Mouse (Mus musculus) liver, postnatal 0 days (tissue): Measurements from ENCODE around the gene Kifc3.

Source experiments
- CTCF ChIP-seq: sonication (generic); IDR thresholded peaks from 2 replicates; pipeline ENCODE4 v1.5.1; 2016; ENCODE audit warnings: antibody characterized with exemption, low read depth
- EP300 ChIP-seq: IDR thresholded peaks from 2 replicates; pipeline ENCODE4 v1.6.1; 2016; ENCODE audit warnings: antibody characterized with exemption, low read depth, mild to moderate bottlenecking

DNA sequence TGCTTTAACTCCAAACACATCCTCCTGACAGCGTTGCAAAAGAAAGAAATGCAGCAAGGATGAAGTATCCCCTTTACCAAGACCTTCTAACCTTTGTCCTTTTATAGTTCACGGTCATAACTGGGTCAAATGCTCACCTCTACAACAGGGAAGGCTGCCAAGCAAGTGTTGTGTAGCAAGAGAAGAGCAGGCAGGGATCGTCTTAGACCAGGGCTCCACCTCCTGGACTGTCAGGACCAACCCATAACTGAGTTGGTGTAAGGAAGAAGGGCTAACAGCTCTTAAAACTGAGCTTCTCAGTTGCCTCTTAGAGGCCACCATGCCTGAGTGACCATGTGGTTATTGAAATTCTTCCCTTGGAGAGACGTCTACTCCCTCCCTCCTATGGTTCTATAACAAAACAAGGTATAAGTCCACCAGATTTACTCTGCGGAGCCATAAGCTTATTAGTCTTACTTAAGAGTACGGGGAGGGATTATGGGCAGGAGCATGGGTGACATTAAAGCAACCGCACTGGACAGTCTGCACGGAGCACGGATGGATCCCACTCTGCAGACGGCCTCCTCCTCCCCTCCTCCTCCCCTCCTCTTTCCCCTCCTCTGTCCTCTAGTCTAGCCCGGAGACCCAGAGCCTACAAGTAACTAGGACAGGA is 13.2 kb upstream of the Kifc3 start:
- TF ChIP-seq CTCF (no peak), EP300 (no peak)
